Mouse (Mus musculus) Muller cell, postnatal 12 days (primary cell): Measurements from ENCODE around the gene Mindy4.
A peak's percentile ranks its signal among the peaks of the same experiment; 100 is the strongest.
"Not testable (repeated sequence)": the region's sequence is repeated elsewhere in the genome, so short reads cannot be mapped to it uniquely, and the experiment has no call there.

Experiments
- DNase-seq: peaks from one replicate; pipeline ENCODE4 v3.0.0-alpha.2; 2015; ENCODE audit errors: inconsistent ontology term

Mindy4 gene

DNA sequence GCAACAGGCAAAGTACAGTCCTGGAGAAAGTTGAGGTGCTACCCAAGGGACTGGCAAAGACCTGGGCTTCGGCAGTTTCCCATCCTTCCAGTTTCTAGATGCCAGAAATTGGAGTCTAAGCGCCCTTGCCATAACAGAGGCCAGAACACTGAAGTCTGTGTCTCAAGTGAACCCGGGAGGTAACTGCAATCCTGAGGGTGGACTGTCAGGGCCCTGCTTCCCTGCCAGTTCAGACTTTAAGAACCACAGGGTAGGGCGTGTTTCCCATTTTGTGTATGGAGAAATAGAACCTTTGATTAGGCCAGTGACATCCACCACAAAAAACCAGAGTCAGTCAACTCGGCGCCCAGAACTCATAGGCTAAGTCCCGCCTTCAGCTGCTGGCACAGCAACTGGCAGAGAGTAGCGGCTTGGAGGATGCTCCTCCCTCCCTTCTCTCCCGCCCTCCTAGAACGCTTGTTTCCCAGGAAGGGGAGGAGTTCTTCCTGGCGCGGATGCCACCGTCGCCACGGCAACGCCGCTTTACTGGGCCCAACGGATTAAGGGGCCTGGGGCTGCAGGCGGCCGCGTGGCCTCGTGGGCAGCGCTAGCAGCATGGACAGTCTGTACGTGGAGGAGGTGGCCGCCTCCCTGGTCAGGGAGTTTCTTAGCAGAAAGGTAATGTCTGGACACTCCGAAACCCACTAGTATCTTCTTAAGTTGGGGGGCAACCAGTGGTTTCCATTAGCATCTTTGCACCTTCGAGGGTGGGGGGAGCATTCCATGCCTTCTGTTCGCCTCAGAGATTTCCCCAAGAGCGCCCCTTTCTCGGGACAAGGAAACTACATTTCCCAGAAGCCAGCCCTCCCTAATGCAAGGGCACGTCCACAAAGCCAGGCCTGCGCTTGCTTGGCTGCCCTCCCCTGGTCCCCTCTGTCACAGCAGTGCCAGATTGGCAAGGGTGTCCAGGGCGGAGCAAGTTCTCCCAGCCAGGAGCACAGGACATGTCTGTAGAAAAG, at the start of gene Mindy4:
Mindy4 (plus strand) TSS at position 471 of the 998 bp plus-strand sequence.
- DNase-seq, result peak; percentile 96

DNA sequence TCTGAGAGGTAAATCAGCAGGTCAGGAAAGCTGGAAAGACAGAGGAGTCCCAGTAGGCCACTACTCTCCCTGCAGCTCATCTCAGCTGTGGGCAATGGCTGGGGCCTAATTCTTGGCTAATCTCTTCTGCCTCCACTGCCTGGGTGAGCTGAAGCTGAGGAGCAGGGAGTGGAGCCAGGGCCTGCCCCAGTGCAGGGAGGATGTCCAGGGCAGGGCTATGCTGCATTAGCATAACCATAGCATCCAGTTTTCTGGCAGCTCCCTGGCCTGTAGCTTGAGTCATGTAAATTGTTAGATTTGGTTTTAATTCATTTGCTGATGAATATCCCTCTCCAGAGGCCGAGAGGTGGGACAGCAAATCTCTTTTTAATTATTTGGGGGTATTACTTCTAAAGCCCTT, 43.9 kb upstream of the Mindy4 start:
- no peak for DNase-seq

DNA sequence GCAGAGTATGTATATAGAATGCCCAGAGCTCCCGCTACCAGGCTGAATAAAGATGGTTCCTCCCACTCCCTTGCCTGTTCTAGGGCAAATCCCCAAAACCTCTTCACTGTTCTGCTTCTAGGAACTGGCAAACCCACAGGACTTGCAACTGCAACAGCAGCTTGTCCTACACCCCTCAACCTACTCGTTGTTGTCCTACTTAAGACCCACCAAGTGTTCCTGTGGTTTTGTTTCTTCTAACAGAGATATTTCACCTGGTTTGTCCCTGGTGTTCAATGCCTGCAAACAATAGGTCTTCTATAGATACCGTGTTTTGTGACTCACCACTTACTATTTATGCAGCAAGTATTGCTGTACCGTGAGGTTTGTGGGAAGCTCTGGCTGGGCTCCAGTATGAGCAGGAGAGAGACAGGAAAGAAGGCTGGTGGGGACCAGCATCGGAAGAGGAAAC, 41.8 kb upstream of the Mindy4 start:
- no peak for DNase-seq

DNA sequence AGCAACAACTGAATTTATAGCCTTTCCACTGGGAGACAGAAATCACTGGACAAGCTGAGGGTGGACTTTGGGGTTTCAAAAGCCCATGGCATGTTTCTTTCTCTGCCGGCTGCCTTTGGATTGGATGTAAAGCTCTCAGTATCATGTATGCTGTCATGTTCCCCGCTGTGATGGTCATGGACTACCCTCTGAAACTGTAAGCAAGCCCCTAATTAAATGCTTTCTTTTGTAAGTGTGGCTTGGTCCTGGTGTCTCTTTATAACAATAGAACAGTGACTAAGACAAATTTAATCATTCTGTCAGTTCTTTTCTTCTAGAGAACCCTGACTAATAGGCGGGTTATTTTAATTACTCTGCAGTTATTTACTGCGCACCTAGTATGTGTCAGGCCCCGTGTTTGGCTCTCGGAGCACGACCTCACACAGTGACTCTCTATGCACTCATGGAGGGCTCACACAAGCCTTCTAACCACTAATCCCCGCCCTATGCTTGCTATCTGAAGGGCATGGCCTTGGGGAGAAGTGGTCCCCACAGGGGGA, 40.1 kb upstream of the Mindy4 start:
- peak; percentile 73 for DNase-seq

DNA sequence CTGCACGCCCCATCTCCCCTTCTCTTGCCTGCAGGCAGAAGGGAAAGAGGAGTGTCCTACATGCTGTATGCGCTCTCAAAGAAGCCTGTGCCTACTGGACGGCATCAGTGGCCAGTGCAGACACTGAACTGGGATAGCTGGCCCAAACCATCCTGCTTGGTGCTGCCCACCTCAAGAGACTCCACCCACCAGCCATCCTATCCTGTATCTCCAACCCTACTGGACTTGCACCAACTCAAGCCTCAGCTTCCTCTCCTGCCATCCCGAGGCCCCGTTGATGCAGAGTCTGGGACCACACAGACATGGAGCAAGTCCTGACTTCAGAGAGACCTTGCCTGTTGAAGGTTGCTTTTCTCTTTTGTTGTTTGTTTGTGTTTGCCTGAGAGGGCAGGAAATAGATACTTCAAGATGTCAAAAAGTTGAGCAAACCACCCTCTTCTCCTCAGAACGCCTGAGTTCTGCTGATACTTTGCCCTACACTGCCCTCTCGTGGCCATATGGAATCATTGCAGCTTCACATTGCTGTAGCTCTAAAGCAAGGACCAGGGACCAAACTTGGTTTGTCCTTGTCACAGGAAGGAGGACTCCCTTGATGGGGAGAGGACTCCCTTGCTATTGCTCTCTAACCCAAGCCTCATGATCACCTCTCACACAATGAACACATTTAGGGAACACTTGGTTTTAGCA, 36.3 kb upstream of the Mindy4 start:
- peak; percentile 40 for DNase-seq

DNA sequence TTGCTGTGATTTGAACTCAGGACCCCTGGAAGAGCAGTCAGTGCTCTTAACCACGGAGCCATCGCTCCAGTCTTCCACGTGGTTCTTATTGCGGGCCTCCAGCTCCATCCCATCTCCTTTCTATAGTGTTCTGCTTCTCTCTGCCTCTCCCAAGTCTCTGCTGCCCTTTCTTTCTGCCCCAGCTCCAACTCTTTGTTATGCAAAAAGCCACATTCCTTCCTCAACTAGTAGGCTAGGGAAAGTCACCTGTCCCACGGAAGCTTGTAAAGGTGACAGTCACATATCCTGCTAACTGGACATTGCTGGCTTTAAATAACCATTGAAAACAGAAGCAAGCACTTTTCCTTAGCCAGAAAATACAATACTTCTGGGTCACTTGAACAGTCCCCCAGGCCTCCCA, 33.4 kb upstream of the Mindy4 start:
- DNase-seq, result no peak

DNA sequence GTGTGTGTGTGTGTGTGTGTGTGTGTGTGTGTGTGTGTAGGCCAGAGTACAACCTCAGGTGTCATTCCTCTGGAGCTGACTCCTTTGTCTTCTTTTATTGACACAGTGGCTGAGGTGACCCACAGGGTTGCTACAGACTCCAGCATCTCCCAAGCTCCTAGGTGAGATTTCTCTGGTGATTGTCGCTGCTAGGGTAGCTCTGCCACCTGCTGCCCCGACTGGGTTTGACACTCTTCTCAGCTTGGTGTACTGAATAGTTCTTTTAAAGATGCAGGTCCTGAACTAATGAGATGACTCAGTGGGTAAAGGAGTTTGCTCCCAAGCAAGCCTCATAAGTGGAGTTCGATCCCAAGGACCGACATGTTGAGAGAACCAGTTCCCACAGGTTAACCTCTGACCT, 31.5 kb upstream of the Mindy4 start:
- no peak for DNase-seq

DNA sequence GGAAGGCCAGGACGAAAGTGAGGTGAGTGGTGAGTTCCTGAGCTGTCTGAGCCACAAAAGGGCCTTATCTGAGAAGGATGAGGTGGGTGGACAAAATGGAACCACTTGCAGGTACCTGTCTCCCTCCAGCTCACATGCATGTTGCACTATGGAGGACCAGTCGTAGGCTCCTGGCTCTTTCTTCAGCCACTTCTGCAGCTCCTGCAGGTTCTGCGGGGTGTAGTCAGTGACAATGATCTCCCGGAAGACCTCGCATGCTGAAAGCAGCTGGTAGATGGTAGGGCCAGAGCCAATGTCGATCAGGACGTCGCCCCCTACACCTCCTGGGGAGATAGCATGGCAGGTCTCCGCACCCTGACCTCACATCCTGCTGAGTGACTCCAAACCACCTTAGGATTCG, 30.0 kb upstream of the Mindy4 start:
- DNase-seq, result no peak

DNA sequence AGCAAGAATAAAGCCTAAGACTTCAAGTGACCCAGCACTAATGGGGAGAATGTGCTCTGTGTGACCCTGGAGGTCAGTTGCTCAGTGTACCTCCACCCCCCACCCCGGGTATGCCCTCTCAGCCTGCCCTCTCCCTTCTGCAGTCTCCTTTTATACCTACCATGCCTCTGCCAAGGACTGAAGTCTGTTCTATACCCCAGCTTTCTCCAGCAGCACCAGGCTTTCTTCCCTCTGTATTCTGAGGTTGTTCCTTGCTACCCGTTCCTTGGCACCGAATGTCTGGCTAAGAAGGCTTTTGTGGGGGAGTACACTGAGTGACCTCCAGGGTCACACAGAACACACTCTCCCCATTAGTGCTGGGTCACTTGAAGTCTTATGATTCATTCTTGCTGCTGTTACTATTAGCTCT, 29.2 kb upstream of the Mindy4 start:
- no peak for DNase-seq

DNA sequence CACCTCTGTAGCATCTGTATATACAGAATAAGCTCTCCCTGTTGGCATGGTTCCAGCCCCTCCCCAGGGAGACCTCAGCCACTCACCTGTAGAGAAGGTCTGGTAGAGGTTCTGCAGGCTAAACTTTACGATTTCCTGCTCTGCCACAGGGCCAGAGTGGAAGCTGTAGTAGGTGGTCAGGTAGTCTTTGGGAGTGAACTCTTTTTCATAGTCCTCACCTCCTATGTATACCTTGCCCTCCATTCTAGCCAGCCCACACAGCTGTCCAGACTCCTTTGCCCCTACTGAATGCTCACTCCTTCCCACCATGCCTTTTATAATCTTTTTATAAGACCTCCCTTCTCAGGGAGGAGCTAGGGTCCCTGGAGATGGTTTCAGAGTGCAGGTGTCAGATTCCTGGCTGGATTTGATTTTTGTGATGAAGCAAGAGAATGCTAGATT, 28.4 kb upstream of the Mindy4 start, which contains the start of gene Inmt:
Inmt (minus strand) TSS at position 303 of the 441 bp plus-strand sequence.
- no peak for DNase-seq

DNA sequence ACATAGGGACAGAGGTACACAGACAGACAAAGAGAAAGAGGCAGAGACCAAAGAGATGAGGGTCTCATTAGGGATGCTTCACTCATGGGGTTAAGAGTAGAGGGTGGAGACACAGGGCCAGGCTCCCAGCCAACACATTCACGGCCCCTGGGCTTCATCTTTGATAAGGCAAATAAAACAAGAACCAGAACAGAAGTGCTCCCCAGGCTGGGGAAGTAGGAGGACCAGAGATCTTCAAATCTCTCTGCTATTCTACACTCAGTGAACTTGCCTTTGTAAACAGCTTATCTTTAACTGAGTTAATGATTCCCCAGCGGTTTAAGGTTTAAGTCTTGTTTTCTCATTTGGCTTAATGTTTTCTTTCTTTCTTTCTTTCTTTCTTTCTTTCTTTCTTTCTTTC, 27.7 kb upstream of the Mindy4 start:
- no peak for DNase-seq

DNA sequence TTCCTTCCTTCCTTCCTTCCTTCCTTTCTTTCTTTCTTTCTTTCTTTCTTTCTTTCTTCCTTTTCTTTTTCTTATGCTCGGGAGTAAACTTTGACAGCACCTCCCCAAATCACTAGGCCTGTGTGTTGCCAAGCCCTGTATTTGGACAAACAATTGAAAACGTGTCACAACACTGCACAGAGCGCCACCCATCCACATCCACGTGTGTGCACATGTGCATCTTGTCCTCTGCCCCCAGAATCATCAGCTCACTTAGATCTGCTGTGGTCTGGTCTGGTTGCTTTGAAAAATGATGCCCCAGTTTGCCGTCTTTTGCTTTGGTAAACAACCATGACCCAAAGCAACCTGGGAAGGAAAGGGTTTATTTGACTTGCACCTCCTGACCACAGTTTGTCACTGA, 27.3 kb upstream of the Mindy4 start:
- no peak for DNase-seq

DNA sequence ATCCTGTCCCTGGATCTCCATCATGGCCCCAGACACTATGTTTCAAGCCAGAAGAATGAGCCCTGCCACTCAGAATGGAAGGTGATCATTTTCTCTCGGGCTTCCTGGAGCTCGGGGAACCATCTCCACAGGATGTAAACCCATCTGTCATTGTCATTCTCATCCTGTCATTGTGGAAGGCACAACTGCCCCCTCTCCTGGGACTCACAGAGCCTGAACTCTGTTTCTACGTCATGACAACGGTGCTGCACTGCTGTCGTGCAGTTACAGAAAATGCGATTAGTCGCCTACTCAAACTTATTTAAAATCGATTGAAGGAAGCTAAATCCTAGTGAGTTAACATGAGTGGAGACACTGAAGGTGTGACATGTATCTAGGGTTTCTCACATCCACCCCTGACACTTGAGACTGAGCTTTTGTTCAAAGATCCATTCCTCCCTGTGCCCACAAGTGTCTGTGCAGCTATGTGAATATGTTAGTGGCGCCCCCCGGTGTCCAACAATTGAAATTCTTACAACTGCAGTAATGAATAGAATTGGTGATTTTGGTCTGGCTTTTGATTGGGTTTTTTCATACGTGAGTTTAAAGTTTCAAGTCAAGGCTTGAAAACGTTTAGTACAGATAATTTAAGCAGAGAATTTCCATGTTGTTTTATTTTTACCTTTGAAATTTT, 26.0 kb upstream of the Mindy4 start:
- no peak for DNase-seq

DNA sequence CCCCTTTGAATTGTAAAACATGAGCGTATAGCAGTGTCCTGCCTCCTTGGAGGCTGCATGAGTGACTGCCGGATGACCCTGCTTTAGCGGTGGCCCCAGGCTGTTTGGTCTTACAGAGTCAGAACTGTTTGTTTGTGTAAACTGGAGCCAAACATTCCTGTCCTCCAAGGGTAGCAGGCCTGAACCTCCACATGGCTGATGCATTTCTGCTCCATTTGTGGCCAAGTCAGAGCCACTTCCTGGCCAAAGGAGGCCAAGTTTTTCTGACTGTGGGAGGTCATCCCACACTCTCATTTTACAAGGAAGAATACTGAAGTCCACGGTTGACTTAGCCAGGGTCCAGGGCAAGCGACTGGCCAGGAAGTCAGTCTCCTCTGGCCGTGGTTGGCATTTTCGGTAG, 23.6 kb upstream of the Mindy4 start:
- peak; percentile 66 for DNase-seq

DNA sequence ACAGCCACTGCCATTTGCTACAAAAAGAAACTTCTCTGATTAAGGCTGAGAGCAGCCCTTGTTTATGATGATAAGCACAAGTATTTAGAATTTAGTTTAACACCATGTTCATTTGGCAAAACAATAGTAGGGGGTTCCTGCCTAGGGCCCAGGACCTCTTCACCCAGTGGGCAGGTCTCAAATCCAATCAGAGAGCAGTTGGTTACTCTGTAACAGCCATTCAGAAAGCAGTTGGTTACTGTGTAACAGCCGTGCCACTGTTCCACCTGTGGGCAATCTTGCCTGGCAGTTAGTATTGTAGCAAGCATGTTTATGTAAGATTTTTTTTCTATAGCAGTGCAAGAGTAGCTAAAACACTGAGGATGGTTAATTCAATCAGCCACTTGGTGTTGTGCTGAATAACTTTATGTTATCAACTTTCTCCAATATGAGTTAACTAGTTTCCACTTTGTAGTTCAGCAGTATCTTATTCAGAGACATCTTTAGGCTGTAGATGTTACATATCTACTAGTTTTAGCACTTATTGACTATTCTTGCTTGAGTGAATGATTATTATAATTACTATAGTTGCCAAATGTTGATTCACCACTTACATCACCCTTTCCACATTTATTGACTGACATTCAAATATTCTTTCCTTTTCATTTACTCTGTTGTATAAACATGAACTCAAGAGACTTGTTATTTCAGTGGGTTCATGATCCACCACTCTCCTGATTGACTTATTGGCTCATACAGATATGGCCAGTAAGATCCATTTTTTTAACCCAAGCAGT, 20.3 kb upstream of the Mindy4 start:
- DNase-seq, result no peak

DNA sequence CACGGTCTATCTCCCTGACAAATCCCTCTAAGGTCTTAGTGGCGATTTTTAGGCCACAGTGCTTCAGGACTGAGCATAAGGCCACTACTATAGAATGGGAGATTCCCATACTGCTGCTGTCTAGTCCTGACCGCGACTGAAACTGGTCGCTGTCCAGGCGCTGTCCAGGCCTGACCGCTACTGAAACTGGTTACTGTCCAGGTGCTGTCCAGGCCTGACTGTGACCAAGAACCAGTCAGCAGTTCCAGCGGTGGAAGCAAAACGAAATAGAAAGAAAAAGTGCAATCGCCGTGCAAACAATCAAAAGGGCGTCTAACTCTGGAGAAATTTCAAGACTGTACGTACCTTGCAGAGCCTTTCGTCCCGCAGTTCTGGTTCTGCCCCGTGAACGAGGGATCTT, 15.4 kb upstream of the Mindy4 start:
- DNase-seq, result not testable (repeated sequence)

DNA sequence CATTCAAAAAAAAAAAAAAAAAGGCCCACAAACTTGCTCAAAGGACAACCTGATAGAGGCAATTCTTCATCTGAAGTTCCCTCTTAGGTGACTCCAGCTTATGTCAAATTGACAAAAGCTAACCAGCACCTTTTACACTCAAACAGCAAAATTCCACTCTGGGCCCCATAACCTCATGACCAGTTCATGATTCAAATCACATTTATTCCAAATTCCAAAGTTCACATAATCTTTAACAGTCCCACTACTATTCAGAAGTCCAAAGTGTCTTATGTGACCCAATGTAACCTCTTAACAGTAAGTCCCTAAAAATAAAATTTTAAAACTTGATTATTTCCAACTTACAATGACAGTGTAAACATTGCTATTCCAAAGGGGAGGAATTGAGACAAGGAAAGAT, 13.8 kb upstream of the Mindy4 start:
- DNase-seq, result no peak

DNA sequence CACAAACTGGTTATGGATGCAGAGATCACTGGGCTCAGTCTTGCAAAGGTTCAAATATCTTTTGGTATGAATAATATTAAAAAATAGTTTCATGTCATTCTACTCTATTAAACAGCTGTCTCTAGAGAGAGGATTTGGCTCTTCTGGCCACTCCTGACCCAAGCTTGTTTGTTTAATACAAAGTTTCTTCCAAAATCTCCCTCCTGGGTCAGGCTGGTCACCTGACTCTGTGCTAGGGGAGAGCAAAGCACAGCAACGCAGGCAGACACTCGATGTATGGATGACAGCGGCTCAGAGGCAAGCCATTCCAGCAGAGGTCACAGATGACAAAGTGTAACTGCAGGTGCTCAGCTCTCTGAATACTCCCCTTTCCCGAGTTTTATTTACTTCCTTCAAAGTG, 11.6 kb upstream of the Mindy4 start:
- no peak for DNase-seq

DNA sequence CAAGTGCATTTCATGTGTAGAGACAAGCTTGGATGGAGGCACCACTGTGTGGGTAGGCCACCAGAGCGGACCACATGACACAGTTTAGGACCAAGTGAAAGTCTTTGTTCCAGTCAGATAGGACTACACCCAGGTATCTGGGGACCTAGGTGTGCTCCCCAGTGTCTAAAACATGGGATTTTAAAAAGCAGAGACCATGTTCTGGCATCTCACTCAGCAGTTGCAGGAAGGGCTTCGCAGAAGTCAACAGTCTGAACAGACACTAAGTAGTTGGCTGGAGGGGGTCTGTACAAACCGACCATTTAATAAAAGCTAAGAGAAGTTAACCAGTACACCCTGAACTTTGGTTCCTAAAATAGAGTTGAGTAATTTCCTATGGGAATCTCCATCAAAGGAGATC, 10.0 kb upstream of the Mindy4 start:
- no peak for DNase-seq

DNA sequence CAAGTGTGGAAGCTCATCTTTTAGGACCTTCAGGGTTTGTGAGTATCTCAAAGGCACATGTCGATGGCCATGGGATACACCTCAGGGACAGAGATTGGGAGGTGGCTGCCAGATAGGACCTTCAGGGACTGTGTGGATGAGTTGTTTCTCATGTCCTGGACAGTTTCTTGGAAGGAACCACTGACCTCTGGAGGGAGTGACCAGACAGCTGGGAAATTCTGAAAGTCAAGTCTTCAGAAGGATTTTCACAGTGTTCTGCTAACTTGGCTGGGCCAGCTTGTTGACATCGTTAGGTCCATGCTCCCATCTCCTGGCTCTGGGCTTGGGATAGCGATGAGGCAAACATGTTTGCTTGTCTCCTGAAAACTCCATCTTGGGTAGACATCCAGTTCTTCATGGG, 4.1 kb upstream of the Mindy4 start:
- DNase-seq, result no peak

DNA sequence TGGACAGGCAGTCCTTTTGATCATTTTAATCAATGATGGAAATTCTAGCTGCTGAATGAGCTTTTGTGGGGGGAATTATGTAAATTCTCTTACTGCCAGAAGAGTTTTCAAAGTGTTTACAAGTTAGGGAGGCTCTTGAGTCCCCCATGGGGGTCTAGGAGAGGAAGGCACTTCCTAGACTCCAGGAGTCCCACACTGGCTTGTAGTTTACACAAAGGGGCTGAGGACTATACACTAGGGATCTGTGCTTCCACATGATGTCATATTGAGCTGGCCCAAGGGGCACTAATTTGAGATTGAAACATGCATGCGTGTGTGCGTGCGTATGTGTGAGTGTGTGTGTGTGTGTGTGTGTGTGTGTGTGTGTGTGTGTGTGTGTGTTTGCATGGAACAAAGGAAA, 748 bp downstream of the Mindy4 start:
- no peak for DNase-seq
